In genomic region chr11:74649647-74650551, GRCm38 (mm10) we compare ENCODE assay signal across 8 mouse cellular contexts. TPM values are rescaled to one million over a fixed set of nuclear protein-coding genes. Genes with fewer than 3 reads are reported as not detected.
DNase-seq lines count a peak whose midpoint lies in the region; ATAC-seq and TF ChIP-seq lines count a peak whose summit lies in the region.

No protein-coding gene starts in this region.

- under 1% methylated on average over 38 of the region's 53 CpGs for WGBS in heart, postnatal 0 days

- no peaks in the 10 kb centered on the region for H3K36me3 ChIP-seq in heart, postnatal 0 days (replicated peaks; ENCODE audit: control insufficient read depth, insufficient read depth, low read length)

- TF ChIP-seq CTCF in heart, postnatal 0 days (IDR thresholded peaks at IDR 0.05; ENCODE audit: low read depth): no peak

- no peaks in the 10 kb centered on the region for H3K9me3 ChIP-seq in heart, postnatal 0 days (replicated peaks; ENCODE audit: control insufficient read depth, low read length)

- no peak for TF ChIP-seq EP300 in heart, postnatal 0 days (IDR thresholded peaks at IDR 0.05; ENCODE audit: low read depth)

- peak overlapping the region; percentile 99 for H3K4me3 ChIP-seq in heart, postnatal 0 days (ENCODE audit: low read depth, low read length)

- H3K27ac ChIP-seq in heart, postnatal 0 days (ENCODE audit: low read depth): peak overlapping the region; percentile 94

- peak overlapping the region; percentile 97 for H3K9ac ChIP-seq in heart, postnatal 0 days (replicated peaks; ENCODE audit: low read depth, low read length)

- ATAC-seq in heart, postnatal 0 days (ENCODE audit: insufficient read depth, low read depth): peak; percentile 18
- ATAC-seq in megakaryocyte progenitor cell, adult 5-6 weeks (replicated peaks; ENCODE audit: poor library complexity): peak; percentile 37

- peak; percentile 37 for DNase-seq in layer of hippocampus, adult 11-12 months (ENCODE audit: low spot score)
- no peak for DNase-seq in layer of hippocampus, adult 18-20 months (ENCODE audit: low spot score in 2 of 2)
- DNase-seq in ES-CJ7 (ENCODE audit: low read depth, low spot score): peak; percentile 35
- DNase-seq in cerebellum, adult 9-10 months: peak; percentile 61
- DNase-seq in heart, postnatal 0 days (ENCODE audit: low spot score): peak; percentile 56
- peak; percentile 55 to 71 for DNase-seq in kidney, postnatal 4 days
- peak; percentile 56 for DNase-seq in testis, postnatal 14 days (ENCODE audit: low spot score)

- H3K4me2 ChIP-seq in heart, postnatal 0 days (ENCODE audit: low read depth, low read length): peak overlapping the region; percentile 96

- H3K27me3 ChIP-seq in heart, postnatal 0 days (ENCODE audit: control insufficient read depth, insufficient read depth, low read length): no peaks in the 10 kb centered on the region

- peaks cover 35% of the 10 kb centered on the region for H3K4me1 ChIP-seq in heart, postnatal 0 days (ENCODE audit: control insufficient read depth, insufficient read depth)

RNA-seq across cellular contexts. Expression of gene Cluh, which starts 0.6 kb away (rescaled TPM):
- total RNA-seq in layer of hippocampus, adult 18-20 months (2021): 10 to 100 TPM; 73.7 to 73.9 TPM
- total RNA-seq in heart, postnatal 0 days (2014; rRNA removed; ENCODE audit: low replicate concordance): 241 and 291 TPM in 2 replicates
- 52.7 and 61.4 TPM in 2 replicates for polyA plus RNA-seq in heart, postnatal 0 days (2015; fragmentation: Nextera tagmentation; extraction: Ambion mirVana)
- total RNA-seq in megakaryocyte progenitor cell, adult 5-6 weeks (2015): 35.5 and 40.7 TPM in 2 replicates
- 36.4 and 38.3 TPM in 2 replicates for total RNA-seq in megakaryocyte progenitor cell, adult 5-6 weeks (2017)

RNA-seq across cellular contexts. Expression of gene Ccdc92b, which starts 30.5 kb away (rescaled TPM):
- 10 to 100 TPM; 26.5 to 27.8 TPM for total RNA-seq in layer of hippocampus, adult 18-20 months (2021)
- total RNA-seq in heart, postnatal 0 days (2014; rRNA removed; ENCODE audit: low replicate concordance): 0.08 TPM in 1 of 2 replicates, not detected in the other
- polyA plus RNA-seq in heart, postnatal 0 days (2015; fragmentation: Nextera tagmentation; extraction: Ambion mirVana): 0.49 and 0.63 TPM in 2 replicates
- total RNA-seq in megakaryocyte progenitor cell, adult 5-6 weeks (2015): 0.05 TPM in 1 of 2 replicates, not detected in the other
- total RNA-seq in megakaryocyte progenitor cell, adult 5-6 weeks (2017): 0.10 TPM in 1 of 2 replicates, not detected in the other

RNA-seq across cellular contexts. Expression of gene Rap1gap2, which starts 39.2 kb away (rescaled TPM):
- total RNA-seq in layer of hippocampus, adult 18-20 months (2021): 100 to 1,000 TPM; 125 to 142 TPM
- 16.5 and 34.4 TPM in 2 replicates for total RNA-seq in heart, postnatal 0 days (2014; rRNA removed; ENCODE audit: low replicate concordance)
- 3.8 and 5.6 TPM in 2 replicates for polyA plus RNA-seq in heart, postnatal 0 days (2015; fragmentation: Nextera tagmentation; extraction: Ambion mirVana)
- 1.1 and 1.4 TPM in 2 replicates for total RNA-seq in megakaryocyte progenitor cell, adult 5-6 weeks (2015)
- total RNA-seq in megakaryocyte progenitor cell, adult 5-6 weeks (2017): 1.3 TPM in 2 replicates

Comparison
In these comparisons a context has a peak if more than half of its experiments do, and no peak if none do; other contexts are left out.
1. DNase-seq: peak in layer of hippocampus, adult 11-12 months (single experiment), ES-CJ7 (single experiment), cerebellum, adult 9-10 months (single experiment), heart, postnatal 0 days (single experiment), kidney, postnatal 4 days (2 of 2) and testis, postnatal 14 days (single experiment); none in layer of hippocampus, adult 18-20 months (0 of 2).
2. RNA of gene Ccdc92b, which starts 30.5 kb away (total RNA-seq): 26.5 to 27.8 TPM in layer of hippocampus, adult 18-20 months; 0.05 to 0.10 TPM in megakaryocyte progenitor cell, adult 5-6 weeks and 0.08 TPM in heart, postnatal 0 days; every median in the first group is over 10 times any median in the second.